Mouse (Mus musculus) urinary bladder, postnatal 25 days (tissue): ENCODE measurements at regions not wholly inside any gene's neighbourhood (a gene's known extent, or its start where the extent isn't known, plus 50 kb on each side); places are given as distances from the start of the nearest gene placed in this dataset.

Experiments
- DNase-seq: peaks from one replicate; pipeline ENCODE4 v3.0.0; 2022; ENCODE audit warnings: low spot score

- DNase-seq = no peak
Observed at GRCm38 (mm10) chr13:92973791-92974190, 129.2 kb downstream of the Mtx3 start.

- DNase-seq = peak; percentile 72
Observed at GRCm38 (mm10) chr13:92986719-92987553, 142.4 kb downstream of the Mtx3 start.

DNA sequence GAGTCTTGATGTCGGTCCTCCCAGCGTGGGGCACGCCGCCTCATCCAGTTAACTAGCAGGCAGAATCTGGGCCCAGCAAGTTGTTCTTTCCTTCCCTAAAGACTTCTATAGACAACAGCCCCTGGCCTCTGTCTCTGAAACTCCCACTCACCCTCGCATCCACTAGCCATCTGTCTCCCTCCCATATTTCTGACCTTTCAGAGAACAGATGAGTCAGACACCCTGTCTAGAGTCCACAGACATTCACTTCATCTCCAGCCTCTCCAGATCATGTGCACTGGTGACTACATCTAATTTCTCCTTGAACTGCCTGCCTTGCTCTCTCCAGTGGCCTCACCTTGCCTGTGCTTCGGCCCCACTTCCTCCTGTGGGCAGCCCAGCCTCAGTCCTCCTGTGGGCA, 143.1 kb downstream of the Mtx3 start:
- no peak for DNase-seq

DNA sequence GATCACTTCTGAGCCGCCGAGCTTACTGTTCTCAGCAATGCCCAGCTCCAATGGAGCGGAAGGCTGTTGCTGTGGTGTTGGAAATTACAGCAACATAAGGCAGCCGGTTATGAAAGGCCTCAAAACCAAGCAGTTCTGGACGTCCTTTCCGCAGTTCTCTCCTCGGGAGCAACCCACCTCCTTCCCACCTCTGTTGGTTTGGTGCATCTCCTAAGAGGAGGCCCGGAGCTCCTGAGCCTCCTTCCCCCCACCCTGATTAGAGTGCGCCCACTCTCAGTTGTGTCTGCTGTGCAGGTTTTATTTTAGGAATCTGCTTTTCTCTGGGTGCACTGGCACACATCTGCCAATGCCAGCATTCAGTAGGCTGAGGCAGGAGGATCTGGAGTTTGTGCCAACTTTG, 144.0 kb downstream of the Mtx3 start:
- DNase-seq = no peak

DNA sequence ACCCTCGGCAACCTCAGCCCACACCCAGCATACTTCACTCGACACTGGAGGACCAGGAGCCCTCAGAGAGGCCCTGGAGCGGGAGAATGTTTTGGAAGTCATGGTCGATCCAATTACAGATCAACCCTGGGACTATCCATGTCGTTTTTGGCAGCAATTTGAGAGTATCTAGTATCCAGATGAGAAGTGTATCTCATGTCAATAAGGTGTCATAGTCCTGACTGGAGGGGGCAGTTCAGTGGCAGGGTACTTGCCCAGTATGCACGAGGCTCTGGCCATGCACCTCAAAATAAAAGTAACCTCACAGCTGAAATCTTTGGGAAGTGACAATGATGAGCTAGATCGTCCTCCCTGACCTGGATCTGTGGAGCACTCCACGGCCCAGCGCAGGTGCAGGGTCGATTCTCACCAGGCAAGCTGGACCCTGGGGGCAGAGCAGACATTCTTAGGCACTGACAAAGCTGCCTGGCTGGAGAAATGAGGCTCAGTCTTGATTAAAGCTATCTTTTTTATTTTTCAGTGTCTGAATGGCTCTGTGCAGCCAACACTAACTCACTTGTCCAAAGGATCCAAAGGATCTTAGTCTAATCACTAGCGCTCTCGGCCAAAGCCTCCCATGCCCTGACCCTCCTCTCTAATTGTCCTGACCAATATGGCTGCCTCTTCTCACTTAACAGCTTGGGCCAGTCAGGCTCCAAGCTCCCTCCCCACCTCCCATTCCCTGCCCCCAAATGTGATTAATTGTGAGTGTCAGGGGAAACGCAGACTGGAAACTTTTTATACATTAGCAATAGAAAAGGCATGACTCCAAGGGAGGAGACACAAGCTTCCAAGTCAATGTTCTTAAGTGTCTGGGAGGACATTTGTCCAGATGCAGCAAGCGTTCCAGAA, 146.0 kb downstream of the Mtx3 start:
- DNase-seq = no peak
